Mouse (Mus musculus) spleen, adult 2 months (tissue): ENCODE measurements at regions not wholly inside any gene's neighbourhood (a gene's known extent, or its start where the extent isn't known, plus 50 kb on each side); places are given as distances from the start of the nearest gene placed in this dataset.

Experiments used
- DNase-seq, 2 experiments: peaks; one replicate each; pipeline versions ENCODE4 v3.0.0 to v3.0.0-alpha.2; 2012 to 2021; ENCODE audit warnings: low spot score in 2 of 2, low read depth in 1 of 2
- H3K27ac ChIP-seq: fragments of 200-500 bp; 2 replicates; pipeline ENCODE4 v1.5.1; 2012; ENCODE audit warnings: low read length, inconsistent platforms; ENCODE audit not compliant: insufficient read depth
- H3K27me3 ChIP-seq: fragments of 200-500 bp; 2 replicates; pipeline ENCODE4 v1.6.1; 2012; ENCODE audit warnings: mild to moderate bottlenecking, moderate library complexity, low read length, inconsistent platforms; ENCODE audit not compliant: control insufficient read depth, insufficient read depth
- H3K36me3 ChIP-seq: fragments of 200-500 bp; 2 replicates; pipeline ENCODE4 v1.6.1; 2012; ENCODE audit warnings: mild to moderate bottlenecking, low read length, inconsistent platforms; ENCODE audit not compliant: control insufficient read depth, insufficient read depth
- H3K4me1 ChIP-seq: fragments of 200-500 bp; 2 replicates; pipeline ENCODE4 v1.6.1; 2011; ENCODE audit warnings: inconsistent platforms; ENCODE audit not compliant: control insufficient read depth, insufficient read depth, insufficient read length
- H3K4me3 ChIP-seq: fragments of 200-500 bp; 2 replicates; pipeline ENCODE4 v1.5.1; 2011; ENCODE audit warnings: mild to moderate bottlenecking, inconsistent platforms; ENCODE audit not compliant: insufficient read depth, insufficient read length; ENCODE audit errors: extremely low read depth
- CTCF ChIP-seq: fragments of 200-500 bp; IDR thresholded peaks from 2 replicates; pipeline ENCODE4 v1.5.1; 2011; ENCODE audit warnings: mild to moderate bottlenecking, inconsistent platforms; ENCODE audit not compliant: insufficient read depth, insufficient read length, insufficient replicate concordance; ENCODE audit errors: extremely low read depth
- POLR2A ChIP-seq: fragments of 200-500 bp; IDR thresholded peaks from 2 replicates; pipeline ENCODE4 v1.6.1; 2011; ENCODE audit warnings: low read depth, low read length, inconsistent platforms
- WGBS: fragments of 180-500 bp; shearing (Covaris S2); methylation state at CpG from one replicate; pipeline ENCODE4 v1.1.7; 2018; 5-methylcytosine and 5-hydroxymethylcytosine counted together

DNA sequence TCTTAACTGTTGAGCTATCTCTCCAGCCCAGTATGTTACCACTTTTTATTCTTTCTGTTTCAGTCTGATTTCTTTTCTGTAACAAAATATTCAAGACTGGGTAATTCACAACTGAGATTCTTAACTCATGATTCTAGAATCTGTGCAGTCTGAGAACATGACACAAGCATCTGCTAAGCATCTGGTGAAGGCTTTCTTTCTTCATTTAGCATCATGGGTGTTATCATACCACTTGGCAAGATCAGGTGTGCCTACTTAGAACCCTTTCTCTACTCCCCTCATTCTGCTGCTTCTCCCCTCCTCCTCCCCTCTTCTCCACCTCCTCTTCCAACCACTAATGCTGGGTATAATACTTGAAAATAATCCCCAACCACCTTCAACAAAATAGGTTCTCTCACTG, 62.1 kb upstream of the Pfn2 start:
- TF ChIP-seq POLR2A (no peak), CTCF (no peak)
- H3K4me1 ChIP-seq = no peaks in the 10 kb centered on the region

DNA sequence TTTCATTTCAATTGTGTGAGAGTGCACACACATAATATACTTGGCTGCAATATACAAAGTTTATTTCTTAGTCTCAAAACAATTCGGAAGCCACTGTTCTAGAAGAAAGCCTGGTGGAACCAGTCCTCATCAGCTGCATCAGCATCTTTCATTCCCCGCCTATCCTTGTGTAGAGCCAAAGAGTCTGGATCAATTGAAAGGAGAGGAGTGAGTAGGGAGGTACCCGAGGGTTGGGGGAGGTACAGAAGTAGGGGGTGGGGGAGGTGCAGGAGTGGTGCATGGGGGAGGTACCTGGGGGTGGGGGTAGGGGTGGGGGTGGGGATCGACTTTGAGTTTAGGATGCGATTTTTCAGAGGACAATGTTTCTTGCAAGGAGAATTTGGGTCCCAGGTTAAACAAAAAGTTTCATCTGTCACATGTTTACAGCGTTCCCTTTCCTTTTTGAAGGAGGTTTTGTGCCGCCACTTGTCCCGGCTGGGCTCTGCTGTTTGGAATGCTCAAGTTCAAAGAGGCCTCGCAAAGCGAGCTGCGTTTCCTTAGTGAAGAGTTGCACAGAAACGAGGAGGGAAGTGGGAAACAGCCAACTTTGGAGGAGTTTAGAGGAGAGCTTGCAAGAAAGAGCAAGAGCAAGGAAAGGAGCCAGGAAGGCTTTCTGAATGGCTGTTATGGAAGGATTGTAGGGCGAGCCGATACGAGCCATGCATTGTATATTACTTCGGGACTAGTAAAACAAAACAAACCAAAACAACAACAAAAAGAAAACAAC, 64.1 kb upstream of the Pfn2 start:
- 52% methylated on average over 16 of the region's 16 CpGs for WGBS
- no peak overlapping the region for H3K27ac ChIP-seq
- no peaks in the 10 kb centered on the region for H3K36me3 ChIP-seq
- no peaks in the 10 kb centered on the region for H3K4me1 ChIP-seq
- TF ChIP-seq CTCF = no peak
- no peak overlapping the region for H3K4me3 ChIP-seq
- no peaks in the 10 kb centered on the region for H3K27me3 ChIP-seq
- DNase-seq = no peak

More for the DNA sequence above, 62.1 kb upstream of the Pfn2 start:
- no peaks in the 10 kb centered on the region for H3K27me3 ChIP-seq
- DNase-seq = no peak
- no peaks in the 10 kb centered on the region for H3K36me3 ChIP-seq
- no peak overlapping the region for H3K4me3 ChIP-seq
- no peak overlapping the region for H3K27ac ChIP-seq

DNA sequence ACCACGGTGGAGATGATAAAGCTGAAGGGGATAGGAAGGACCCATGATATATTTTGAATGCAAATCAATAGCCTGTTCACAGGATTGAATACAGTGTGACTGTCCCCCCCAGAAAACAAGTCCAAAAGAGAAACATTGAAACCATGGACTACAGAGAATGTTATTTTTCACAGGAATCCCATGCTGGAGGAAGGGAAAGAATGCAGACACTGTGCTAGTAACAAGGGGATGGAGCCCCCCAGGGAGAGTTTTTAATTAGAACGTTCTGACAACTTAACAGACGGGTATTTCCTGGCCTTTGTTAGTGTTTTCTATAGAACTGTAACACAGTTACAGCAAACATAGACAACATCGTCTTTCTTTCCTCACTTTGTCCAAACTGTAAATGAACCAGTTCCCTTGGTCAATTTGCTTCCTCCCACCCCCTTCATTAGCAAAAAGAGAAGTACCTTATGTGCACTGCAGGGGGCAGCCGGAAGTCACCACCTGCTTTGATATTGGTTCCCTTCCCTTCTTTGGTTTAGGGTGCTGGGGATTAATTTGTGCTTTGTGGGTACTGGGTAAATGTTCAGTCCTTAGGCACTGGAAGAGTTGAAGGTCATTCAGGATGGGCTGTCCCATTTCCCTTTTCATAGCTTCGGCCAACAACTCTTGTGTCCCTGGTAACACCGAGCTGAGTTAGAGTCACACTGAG, 64.9 kb upstream of the Pfn2 start:
- no peaks in the 10 kb centered on the region for H3K4me1 ChIP-seq
- H3K36me3 ChIP-seq = no peaks in the 10 kb centered on the region
- no peak for TF ChIP-seq CTCF
- no peak for TF ChIP-seq POLR2A
- no peak overlapping the region for H3K4me3 ChIP-seq
- H3K27me3 ChIP-seq = no peaks in the 10 kb centered on the region
- WGBS = 57% methylated on average over 7 of the region's 7 CpGs
- H3K27ac ChIP-seq = no peak overlapping the region
- no peak for DNase-seq

DNA sequence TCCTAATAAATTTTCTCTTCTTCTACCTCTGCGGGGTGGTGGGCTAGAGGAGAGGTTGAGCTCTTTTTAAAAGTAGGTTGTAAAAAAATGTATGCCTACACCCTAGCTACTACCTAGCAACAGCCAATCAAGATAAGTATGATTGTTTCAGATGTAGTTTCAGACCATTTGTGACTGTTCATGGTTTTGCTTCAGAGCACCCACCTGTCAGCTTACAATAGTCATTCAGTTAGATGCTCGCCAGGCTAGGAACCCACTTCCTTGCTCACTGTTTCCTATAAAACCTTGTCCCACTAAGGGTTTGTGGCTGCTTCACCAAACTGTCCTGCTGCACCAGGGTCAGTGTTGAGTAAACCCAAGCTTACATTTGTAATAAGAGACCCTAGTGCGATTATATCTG, 66.8 kb upstream of the Pfn2 start:
- no peaks in the 10 kb centered on the region for H3K4me1 ChIP-seq
- no peaks in the 10 kb centered on the region for H3K27me3 ChIP-seq
- 47% methylated on average over 3 of the region's 3 CpGs for WGBS
- DNase-seq = no peak
- H3K27ac ChIP-seq = no peak overlapping the region
- no peaks in the 10 kb centered on the region for H3K36me3 ChIP-seq
- no peak for TF ChIP-seq CTCF
- TF ChIP-seq POLR2A = no peak
- H3K4me3 ChIP-seq = no peak overlapping the region

DNA sequence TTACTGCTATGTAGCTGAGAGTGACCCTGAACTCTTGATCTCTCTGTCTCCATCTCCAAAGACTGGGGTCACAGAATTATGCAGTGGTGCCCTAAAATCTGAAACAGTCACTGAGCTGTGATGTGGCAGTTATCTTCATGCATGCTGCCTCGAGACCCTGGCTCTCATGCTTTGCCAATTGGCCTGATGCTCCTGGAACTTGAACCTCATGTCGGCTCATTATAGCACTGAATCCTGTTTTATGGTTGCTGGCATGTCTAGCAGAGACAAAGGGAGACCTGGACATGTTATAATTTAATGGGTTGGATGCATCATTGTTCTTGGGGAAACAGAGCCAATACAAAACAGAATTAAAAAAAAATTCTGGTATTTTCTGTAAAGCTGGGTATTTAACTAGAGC, 71.0 kb upstream of the Pfn2 start:
- H3K36me3 ChIP-seq = no peaks in the 10 kb centered on the region
- DNase-seq = no peak
- WGBS = 74% methylated on average over 2 of the region's 2 CpGs
- H3K27ac ChIP-seq = no peak overlapping the region
- no peak overlapping the region for H3K4me3 ChIP-seq
- H3K4me1 ChIP-seq = peaks cover 2% of the 10 kb centered on the region; the same call in 1 of the 2 replicates
- TF ChIP-seq POLR2A = no peak
- no peak for TF ChIP-seq CTCF
- H3K27me3 ChIP-seq = no peaks in the 10 kb centered on the region

DNA sequence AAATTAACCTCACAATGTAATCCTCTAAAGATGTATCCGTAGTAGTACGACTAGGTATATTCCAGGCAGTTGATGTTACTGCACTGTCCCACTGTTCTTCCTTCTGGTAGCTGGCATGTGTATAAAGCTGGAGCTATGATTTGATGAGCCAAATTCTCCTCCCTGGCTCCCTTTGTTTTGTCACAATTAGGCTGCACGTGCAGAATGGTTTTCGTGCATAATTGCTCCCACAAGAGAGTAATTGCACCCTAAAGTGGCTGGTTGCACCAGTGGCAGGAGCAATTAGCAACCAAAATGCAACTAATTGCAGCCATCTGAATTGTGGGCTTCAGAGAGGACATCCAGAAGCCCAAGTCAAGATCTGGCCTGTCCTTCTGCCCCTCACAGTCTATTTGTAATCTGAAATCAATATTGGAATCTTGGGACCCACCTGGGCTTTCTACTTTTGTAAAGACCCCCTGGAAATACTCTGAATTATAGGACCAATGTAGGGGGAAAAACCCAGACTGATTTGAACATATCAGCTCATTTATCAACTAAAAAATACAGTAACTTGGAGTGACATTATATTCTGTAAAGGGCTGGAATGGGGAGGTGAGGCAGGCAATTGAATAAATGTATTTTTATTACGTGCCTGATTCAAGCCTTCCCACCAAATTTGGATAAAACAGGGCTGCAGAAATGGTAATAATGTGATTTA, 71.7 kb upstream of the Pfn2 start:
- 80% methylated on average over 5 of the region's 5 CpGs for WGBS
- Histone ChIP-seq H3K27ac (no peak overlapping the region), H3K27me3 (no peaks in the 10 kb centered on the region), H3K4me1 (peaks cover 2% of the 10 kb centered on the region; the same call in 1 of the 2 replicates), H3K36me3 (no peaks in the 10 kb centered on the region), H3K4me3 (no peak overlapping the region)
- no peak for TF ChIP-seq POLR2A
- no peak for TF ChIP-seq CTCF
- no peak for DNase-seq
